Mouse (Mus musculus) hematopoietic stem cell, adult 5-6 weeks (primary cell): ENCODE measurements at regions not wholly inside any gene's neighbourhood (a gene's known extent, or its start where the extent isn't known, plus 50 kb on each side); places are given as distances from the start of the nearest gene placed in this dataset.
"Not testable (repeated sequence)": the region's sequence is repeated elsewhere in the genome, so short reads cannot be mapped to it uniquely, and the experiment has no call there.

ENCODE experiments used
- ATAC-seq, 2 experiments: fragments of 125-278 bp in 1 of 2; replicated peaks in 1 of 2; 2 replicates each; pipeline ENCODE4 v1.8.0; 2016 to 2017; ENCODE audit warnings: inconsistent platforms in 2 of 2, mild to moderate bottlenecking in 2 of 2, moderate number of reproducible peaks in 2 of 2, low read depth in 1 of 2, moderate TSS enrichment in 1 of 2; ENCODE audit not compliant: low FRiP score in 2 of 2, poor library complexity in 2 of 2, severe bottlenecking in 2 of 2, insufficient read depth in 1 of 2, low TSS enrichment in 1 of 2

DNA sequence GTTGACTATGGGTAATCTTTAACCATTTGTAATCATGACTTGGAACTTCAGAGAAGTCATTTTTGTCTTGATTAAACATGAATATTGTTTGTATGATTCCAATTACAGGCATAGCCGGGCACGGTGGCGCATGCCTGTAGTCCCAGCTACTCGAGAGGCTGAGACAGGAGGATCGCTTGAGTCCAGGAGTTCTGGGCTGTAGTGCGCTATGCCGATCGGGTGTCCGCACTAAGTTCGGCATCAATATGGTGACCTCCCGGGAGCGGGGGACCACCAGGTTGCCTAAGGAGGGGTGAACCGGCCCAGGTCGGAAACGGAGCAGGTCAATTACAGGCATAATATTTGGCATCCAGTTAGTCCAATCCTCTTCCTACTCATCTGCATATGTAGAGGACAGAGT lies 1275.8 kb downstream of the Rpia start:
- ATAC-seq, result peak in 1 of 2 experiments; percentile 99; a peak in 2 of 4 replicates

DNA sequence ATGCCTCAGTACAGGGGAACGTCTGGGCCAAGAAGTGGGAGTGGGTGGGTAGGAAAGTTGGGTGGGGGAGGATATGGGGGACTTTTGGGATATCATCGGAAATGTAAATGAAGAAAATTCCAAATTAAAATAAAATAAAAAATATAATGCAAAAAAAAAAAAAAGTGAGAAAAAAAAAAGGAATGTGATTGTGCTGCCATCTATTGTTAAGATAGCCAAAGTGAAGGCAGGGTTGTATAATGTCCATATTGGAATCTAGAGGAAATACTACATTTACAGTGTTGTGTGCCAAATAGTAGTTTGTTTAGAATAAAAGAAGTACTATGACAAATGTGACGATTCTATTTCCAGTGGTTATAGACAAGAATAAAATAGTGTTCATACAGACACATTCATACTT lies 1284.0 kb downstream of the Rpia start:
- ATAC-seq, result no peak

DNA sequence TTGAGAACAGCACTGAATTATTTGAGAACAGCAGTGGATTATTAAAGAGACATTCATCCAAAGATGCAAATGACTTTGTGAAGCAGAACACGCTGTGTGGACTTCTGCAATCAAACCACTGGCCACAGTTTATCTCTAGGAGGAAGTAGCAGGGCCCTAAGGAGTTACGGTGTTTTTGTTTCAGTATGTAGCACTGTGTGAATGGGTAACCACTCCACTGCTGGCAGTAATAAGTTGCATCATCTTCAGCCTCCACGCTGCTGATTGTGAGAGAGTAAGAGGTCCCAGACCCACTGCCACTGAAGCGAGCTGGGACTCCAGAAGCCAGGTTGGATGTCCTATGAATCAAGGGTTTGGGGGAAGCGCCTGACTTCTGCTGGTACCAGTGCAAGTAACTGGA lies 1292.0 kb downstream of the Rpia start:
- not testable (repeated sequence) for ATAC-seq
